Mouse (Mus musculus): Measurements from ENCODE around the gene Sptlc3.

The Sptlc3 gene

DNA sequence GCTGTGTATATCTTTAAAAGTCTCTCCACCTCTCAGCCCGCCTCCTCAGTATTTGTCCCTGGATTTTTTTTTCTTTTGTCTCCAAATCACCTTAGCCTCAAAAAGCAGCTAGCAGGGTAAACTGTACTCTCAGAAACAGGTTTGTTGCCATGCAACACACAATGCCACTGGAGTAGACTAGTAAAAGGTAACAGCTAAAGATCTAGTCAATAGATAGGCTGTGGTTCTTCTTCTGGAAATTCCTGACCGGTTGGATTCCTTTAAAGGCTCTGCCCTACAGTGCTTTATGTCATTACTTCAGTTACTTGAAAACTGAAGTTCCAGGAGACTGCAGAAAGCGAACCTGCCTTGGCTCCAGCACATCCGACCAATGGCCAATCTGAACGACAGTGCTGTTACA is at the start of gene Sptlc3:
Gene Sptlc3 (plus strand): TSS at position 78 of the 400 bp plus-strand sequence.
- no peak for DNase-seq (ENCODE audit: low spot score in 2 of 2)

DNA sequence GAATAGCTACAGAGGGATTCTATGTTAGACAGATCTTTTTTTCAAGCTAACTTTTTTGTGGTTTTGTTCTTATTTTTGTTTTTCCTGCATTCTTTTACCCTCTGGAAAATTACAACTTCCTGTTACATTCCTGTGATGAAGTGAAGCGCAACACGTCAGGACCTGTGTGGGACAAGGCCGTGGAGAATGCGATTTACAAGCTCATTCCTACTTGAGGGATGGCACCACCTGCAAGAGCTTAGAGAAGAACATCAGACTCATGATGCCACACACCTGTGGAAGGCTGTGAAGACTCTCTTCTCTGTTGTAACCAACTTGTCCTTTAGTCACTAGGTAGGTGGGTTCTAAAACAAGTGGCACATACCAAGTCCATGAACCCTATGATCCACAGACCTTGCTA is 26.0 kb upstream of the Sptlc3 start:
- DNase-seq (ENCODE audit: low spot score in 2 of 2), result no peak

DNA sequence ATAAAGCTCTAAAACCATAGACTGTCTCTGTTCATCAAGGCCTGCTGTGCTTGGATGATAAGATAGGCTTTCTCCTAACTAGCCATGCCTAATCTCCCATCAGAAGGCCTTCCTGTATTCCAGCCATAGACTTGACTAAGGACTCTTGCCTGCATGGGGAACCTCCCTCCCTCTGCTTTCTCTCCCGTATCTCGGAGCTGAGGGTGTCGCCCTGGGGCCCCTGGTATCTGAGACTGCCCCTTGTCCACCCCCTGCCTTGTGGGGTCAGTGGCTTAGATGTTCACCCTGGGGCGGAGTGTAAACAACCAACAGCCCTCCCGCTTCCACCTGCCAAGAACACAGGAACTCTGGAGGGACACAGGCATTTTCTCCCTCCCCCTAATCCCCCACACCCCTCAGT is 5.0 kb upstream of the Sptlc3 start:
- DNase-seq (ENCODE audit: low spot score in 2 of 2), result no peak

DNA sequence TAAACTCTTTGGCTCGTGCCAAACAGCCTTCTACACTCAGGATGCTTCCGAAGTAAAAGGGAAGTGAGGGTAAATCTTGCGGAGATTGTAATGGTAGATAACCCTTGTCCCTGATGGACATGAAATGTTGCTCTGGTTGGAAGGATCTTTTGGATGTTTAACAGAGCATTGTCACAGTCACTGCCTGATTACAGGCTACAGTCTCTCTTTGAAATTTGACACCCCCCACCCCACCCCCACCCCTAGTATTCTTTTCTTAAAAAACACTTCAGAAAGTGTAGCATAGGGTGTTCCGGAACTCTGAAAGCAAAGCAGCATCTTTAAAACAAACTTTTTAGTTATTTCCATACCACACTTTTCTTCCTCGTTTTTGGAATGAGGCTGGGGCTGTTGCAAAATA is 916 bp downstream of the Sptlc3 start:
- DNase-seq (ENCODE audit: low spot score in 2 of 2), result no peak

DNA sequence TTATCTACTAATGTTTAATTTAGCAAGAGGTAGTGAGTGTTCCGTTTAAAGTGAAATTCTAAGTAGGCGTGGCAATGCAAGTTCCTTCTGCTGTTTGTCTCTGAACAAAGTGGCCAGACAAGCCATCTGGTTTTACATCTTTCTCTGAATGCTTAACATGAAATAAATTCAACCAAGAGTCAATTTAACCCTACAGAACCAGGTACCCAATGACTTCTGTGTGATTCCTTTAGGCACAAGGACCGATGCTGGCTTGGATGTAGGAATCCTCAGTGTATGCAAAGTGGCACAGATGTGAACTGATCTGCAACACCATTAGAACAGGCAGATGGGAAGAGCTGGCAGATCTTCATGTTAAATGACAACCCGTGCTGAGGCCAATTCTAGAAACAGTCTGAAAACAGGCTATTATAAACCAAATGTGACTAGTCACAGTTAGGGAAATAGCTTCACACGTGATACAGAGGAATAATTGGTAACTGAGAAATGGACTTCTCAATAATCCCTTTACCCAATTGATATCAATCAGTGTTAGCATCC is 68.3 kb downstream of the Sptlc3 start:
- DNase-seq (ENCODE audit: low spot score in 2 of 2), result no peak

DNA sequence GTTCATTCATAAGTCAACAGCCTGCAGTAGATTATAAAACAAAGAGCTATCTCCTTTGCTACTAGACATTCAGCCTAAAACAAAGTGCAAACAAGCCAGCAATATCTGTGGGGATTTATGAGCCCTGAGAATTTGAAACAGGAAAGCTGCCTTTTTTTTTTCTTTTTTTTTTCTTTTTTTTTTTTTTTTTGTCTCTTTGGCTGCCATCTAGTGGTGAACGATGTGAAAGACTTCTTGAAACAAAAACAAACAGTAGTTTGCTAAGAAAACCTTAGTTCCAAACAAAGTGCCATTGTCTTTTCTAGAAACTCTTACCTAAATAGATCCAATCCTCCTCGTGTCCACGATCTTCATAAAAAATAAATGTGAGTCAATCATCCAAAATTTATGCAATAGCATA is 85.6 kb downstream of the Sptlc3 start:
- no peak for DNase-seq (ENCODE audit: low spot score in 2 of 2)

DNA sequence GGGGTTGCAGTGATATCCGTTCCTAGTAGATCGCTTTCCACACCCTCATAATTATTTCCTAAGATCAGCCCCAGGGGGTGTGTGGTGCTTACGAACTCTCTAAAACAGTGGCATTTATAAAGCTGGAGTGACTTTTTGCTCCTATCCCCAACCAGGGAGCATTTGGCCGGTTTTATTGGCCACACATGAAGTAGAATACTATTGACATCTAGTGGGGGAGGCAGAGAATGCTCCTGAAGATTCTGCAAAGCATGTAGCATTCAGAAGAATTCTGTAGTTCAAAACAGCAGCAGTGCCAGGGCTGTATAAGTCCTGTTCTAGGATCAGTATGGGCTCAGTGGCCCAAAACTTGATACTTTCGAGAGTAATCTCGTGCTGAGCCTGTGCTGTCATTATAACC is 89.1 kb downstream of the Sptlc3 start:
- no peak for DNase-seq (ENCODE audit: low spot score in 2 of 2)

DNA sequence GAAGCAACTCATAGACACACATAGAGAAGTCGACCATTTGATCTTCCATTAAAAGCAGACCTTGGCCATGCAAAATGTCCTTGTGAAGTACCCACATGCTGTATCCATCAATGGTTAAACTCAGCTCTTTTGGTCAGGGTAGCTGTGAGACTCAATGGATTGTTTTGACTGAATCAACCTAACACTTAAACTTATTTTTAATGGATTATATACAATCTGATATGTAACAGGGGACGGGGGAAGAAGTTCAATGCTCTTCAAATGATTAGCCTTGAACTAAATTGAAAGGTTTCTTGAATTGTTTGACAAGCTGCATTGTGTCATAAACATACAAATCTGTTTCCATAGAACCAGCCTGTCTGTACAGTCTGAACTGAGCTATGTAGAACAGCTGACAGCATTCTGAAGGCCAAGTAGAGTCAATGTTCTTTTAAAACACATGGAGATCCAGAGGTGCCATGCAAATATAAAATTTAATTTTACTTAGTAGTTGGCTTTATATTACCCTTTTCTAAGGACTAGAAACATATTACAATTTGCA is 94.0 kb downstream of the Sptlc3 start:
- DNase-seq (ENCODE audit: low spot score in 2 of 2), result no peak

DNA sequence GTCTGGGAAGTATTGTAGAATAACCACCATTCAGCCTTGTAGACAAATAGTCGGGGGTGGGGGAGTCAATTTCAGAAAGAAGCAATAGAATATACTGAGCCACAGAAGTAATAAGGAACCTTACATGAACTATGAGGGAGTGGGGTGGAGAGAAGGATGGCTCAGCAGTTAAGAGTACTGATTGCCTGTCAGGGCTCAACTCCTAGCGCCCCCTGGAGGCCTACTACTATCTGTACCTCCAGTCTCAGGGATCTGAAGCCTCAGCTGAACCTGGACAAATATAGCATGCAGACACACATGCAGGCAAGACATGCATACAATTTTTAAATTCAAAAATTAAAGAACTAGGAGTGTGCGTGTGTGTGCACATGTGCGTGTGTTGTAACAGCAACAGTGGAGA is 96.2 kb downstream of the Sptlc3 start:
- DNase-seq (ENCODE audit: low spot score in 2 of 2), result no peak

DNA sequence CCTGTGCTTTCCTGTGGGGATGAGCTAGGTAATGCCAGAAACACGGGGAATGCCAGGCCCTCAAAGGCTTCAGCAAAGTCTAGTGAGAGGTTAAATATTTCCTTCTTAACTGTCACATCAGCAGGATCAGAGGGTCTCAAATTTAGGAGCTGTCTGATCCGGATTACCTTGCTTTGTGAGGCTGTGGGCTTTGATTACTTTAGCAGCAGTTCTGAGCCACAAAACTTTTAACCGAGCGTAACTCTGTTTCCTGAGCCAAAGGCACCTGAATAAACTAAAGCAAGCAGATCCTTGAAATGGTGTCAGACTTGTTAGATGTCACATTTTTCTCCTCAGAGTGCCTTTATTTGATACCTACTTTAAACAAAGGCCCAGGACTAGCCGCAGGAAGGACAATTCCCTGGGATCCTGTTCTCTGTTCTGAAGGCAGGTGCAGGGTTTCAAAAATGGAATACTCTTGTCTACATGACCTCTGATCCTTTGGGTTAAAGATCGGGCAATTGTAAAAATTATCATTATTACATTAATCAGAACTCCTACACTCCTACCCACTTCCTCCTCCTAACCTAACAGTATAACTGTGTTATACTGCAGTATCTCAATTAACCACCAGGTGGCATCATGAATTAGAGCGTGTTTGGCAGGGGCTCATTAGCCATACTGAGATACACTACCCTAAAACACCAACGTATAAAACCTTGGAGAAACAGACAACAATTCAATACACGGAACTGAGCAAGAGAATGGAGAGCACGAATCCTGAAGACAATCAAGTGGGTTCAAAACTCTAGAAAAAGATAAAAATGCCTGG is 97.4 kb downstream of the Sptlc3 start:
- DNase-seq (ENCODE audit: low spot score in 2 of 2), result peak in 1 of 2 experiments; percentile 8

DNA sequence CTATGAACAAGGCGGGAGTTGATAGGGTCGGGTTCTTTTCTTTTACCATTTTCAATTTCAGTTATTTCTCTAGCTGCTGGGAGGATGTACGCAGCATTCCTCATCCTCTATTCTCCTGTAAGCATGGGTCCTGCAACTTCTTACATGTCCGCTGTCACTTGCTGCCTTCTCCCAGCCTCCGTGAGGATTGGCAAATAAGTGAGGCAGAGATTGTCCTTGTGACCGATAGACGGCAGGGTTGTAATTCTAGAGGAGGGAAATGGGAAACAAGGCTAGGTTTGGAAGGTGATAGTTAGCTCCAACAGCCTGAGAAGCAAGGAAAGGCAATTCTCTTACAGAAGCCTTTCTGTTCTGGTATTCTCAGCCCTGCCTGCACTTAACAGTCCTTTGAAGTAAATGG is 98.4 kb downstream of the Sptlc3 start:
- no peak for DNase-seq (ENCODE audit: low spot score in 2 of 2)

DNA sequence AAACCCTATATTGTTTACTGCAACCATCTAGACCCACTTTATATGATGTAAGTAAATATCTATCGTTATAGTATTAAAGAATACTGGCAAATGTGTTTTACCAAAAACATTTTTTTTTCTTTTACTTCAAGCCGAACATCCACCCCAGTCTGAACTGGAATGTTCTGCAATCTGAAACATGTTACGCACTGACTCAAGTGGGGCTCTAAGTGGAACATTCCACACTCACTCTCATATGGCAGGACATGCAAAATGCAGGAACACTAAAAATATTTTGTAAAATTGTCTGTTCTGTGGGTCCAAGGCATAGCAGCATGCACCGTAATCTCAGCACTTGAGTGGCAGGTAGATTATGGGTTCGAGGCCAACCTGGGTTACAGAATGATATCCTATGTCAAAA is 103.5 kb downstream of the Sptlc3 start:
- no peak for DNase-seq (ENCODE audit: low spot score in 2 of 2)

DNA sequence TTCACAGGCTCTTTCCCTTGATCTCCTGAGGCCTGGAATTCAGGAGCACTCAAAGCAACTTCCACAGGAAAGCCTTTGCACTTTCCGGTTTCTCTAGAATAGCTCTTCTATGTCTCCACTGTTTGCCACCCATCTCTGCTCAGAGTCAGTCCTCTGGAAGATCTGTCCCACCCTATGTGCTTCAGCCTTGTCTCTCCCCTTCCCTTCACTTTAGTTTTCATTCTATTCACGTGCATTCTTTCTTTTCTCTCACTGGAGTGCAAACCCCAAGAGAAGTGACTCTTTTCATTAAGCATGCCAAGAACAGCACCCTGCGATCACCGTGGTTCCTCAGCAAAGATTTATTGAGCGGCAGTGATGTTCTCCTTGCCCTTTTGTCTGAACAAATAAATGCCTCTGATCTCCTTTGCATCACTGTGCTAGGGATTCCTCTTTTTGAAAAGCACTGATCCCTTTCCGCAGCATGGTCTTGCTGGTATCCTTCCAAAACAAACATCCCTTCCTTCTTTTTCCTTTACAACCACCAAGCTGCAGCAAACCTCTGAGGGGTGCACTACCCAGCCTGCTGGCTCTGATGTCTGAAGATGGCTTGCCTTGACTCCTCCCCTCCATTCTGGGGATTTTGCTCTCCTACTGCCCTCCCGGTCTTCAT is 108.0 kb downstream of the Sptlc3 start:
- DNase-seq (ENCODE audit: low spot score in 2 of 2), result no peak

DNA sequence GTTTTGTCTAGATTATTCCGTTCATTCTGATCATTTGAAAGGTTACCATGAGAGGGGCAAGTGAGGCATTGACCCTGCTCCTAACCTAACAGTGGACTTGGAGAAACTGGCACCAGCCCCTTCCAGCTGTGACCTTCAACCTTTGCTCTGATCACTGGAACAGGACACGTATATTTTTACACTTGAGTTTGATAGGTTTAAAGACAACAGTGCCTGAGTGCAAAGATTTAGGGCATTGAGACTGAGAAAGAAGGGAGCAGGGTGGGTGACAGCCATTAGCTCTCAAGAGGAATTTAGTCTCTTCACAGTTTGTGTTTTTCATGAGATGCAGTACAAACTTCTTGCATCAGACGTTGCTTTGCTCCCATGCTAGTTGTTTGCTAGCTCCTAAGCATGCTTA is 114.5 kb downstream of the Sptlc3 start:
- DNase-seq (ENCODE audit: low spot score in 2 of 2), result no peak

DNA sequence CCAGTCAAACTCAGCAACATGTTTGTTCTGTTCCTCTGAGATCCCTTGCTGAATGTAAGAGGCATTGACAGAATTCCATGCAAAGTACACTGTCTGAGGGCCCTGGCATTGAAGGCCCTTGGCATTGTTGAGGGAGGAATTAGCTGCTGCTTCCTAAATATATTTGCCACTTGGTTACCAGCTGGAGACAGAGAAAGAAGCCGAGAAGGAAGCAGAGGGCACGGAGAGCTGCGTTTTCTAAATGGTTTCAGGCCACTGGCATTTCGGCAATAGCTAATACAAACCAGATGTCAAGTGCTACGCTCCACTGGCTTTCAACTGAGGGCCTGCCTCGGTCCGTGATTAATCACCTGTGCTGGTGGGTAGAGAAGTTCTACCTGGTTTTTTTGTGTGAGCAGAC is 115.1 kb downstream of the Sptlc3 start:
- DNase-seq (ENCODE audit: low spot score in 2 of 2), result no peak

DNA sequence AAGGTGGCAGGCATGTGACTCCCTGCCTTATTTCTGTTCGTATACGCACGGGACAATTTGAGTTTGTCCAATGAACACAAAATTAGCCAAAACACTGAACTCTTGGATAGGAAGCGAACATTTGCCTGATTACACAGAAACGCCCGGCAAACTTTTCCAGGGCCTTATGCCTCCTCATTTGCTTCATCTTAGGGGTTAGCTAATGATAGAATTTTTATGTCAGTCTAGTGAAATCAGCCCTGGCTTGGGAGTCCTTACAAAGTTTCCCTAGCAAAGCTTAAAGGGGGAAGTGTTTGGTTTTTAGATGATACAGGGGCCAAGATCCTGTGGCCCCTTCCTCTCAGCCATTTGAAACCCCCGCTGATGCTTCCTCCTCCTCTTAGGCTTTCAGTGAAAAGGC is 115.5 kb downstream of the Sptlc3 start:
- DNase-seq (ENCODE audit: low spot score in 2 of 2), result no peak

DNA sequence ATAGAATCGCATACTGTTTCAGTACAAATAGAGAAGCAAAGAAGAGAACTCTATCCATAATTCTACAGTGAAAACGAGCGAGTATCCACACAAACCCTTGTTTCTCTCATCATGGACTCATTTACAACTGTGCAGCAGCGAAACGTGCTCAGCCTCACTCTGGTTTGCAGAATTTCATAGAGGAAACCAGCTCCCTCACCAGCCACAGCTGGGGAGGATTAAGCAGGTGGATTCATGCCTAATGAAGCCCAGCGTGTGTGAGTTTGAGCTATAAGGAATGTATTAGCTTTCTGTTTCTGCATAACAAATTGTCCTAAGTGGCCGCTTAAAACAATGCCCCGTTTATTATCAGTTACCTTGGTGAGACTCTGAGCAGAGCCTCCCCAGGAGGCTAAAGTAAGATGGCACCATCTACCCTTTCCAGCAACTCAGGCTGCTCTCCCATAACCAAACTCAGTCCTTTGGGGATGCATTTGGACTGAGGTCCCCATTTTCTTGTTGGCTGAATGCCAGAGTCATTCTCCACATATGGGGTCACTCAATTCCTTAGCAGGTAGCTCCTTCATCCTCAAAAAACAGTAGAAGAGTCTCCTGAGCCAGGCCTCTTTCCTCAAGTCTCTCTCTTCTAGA is 116.1 kb downstream of the Sptlc3 start:
- no peak for DNase-seq (ENCODE audit: low spot score in 2 of 2)

DNA sequence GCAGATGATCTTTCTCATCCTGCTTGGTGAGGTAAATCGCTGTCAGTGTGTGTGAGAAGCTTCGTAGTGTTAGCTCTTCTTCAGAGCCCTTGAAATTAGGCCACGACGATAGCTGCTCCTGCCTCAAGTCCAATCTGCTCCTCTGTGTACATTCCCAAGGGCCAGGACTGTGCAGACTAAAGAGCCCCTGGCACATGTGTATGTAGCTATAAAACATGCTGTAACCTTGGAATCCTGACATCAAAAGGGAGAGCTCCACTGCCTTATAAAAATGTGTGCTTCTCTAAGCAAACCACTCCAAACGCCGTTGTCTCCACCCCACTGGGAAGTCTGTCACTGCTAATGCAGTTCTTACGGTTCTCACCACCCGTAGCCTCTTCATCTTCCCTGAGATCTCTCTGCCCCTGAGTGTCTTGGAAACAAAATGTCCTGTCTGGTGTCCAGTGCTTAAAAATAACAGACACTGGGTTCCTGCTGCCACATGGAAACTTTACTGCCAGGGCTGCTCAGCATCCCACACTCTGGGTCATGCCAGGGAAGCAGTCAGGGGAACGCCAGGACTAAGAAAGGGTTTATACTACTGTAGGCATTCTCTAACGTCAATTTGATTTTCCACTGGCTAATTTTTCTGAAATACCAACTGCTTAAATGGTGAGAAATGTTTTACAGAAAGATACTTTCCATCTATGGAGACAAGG is 118.8 kb downstream of the Sptlc3 start:
- DNase-seq (ENCODE audit: low spot score in 2 of 2), result no peak

DNA sequence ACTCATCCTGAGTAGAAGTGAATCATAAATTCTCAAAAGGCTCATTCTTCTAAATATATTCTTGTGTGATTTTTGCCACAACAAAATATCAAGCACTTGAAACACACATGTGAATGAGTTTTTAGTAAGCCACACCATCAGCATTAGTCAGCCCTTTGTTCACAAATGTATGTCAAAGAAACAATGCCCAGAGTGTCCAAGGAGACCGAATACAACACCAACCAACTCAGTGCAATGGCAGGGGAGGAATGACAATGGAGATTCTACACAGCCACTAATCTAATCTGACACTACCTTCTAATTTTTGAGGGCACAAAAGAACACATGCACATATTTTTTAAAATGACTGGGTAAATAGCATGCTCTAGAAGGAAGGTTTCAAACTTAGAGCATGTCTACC is 132.8 kb downstream of the Sptlc3 start:
- DNase-seq (ENCODE audit: low spot score in 2 of 2), result no peak

DNA sequence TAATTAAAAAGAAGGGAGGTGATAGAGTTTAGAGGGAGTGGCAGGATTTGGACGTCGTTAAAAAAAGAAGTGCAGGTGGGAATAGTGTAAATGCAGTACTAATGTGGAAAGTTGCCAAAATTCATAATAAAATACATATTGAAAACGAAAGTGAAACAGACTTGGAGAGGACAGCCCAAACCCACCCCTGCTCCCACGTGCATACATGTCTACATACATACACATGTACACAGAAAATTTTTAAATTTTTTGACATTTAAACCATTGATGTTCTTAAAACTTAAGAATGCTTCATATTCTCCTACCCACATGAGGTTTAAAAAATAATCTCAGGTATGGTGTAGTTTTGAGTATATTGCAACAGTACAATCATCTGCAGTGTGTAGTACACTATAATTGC is 135.0 kb downstream of the Sptlc3 start:
- no peak for DNase-seq (ENCODE audit: low spot score in 2 of 2)

DNA sequence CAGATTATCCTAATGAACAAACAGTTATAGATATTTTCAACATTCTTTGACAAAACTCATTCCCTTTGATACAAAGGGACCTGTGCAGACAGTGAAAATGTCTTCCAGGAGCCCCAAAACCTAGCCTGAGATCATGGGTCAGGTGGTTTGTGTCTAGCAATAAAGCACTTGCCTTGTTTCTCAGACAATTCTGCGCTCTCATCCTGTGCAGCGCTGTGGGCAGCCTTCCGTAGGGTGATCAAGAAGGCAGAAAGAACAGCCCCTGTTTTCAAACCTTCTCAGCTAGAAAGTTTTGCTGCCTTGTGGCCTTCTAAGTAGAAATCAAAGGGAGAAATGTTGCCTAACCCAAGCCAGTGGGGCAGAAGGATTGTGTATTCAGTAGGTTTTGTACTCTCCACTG is 135.9 kb downstream of the Sptlc3 start:
- no peak for DNase-seq (ENCODE audit: low spot score in 2 of 2)

DNA sequence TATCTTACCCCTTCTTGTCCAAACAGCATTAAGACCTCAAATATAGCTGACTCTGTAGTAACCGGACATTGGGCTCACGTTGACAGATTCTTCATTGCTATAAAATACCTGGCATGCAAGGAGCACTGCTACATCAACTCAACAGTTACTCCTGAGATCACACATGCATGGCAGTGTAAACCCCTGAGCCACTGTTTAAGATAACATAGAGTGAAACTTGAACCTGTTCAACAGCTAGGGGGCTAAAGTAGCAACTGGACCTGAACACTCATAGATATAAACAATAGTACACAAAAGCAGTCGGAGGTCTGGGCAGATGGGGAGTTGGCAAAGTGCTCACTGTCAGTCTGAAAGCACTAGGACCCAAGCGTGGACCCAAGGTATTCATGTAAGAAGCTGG is 140.8 kb downstream of the Sptlc3 start:
- no peak for DNase-seq (ENCODE audit: low spot score in 2 of 2)
